Mouse (Mus musculus): ENCODE data around the gene Ninj1.
A peak's percentile ranks its signal among the peaks of the same experiment; 100 is the strongest.

Ninj1 gene

GRCm38 (mm10) chr13:49233792-49234572 is 46.7 kb downstream of the Ninj1 start:
- no peak for DNase-seq (ENCODE audit: low read depth)

DNA sequence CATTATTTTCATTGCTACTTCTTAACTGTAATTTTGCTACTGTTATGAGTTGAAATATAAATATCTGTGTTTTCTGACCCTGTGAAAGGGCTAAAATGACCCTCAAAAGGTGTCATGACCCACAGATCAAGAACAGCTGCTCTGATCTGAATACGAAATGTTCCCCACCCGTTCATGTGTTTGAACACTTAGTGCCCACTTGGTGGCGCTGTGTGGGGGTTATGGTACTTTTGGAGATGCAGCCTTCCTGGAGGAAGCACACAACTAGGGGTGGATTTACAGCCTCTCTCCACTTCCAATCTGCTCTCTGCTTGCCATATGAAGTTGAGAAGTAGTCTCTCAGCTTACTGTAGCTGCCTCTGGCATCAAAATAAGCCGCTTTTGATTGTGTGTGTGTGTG is 47.4 kb downstream of the Ninj1 start:
- no peak for DNase-seq (ENCODE audit: low read depth)

DNA sequence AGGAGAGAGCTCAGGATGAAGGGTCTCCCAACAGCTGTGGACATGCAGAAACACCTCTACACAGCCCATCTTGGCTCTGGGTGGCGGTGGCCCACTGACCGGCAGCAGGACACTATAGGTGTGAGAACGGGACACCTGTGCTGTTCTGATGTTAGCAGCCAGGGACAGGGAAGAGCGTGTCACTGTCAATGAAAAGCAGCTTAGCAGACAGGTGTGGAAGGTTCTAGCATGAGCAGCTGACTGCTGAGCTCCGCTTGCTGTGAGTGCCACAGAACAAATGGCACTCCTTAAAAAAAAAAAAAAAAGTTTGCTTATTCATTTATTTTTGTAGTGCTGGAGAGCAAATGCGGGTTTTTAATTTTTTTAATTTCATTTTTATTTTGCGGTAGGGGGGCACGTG is 50.3 kb downstream of the Ninj1 start:
- no peak for DNase-seq (ENCODE audit: low read depth)

- DNase-seq (ENCODE audit: low read depth), result no peak
Observed at GRCm38 (mm10) chr13:49238737-49239136, 51.5 kb downstream of the Ninj1 start.

GRCm38 (mm10) chr13:49242321-49243065 is 55.2 kb downstream of the Ninj1 start:
- peak; percentile 98 for DNase-seq (ENCODE audit: low read depth)

- DNase-seq (ENCODE audit: low read depth), result peak; percentile 70
Observed at GRCm38 (mm10) chr13:49243492-49243891, 56.2 kb downstream of the Ninj1 start.

GRCm38 (mm10) chr13:49245251-49245650 is 58.0 kb downstream of the Ninj1 start:
- no peak for DNase-seq (ENCODE audit: low read depth)
